Mouse (Mus musculus) right cerebral cortex, postnatal 25 days (tissue): ENCODE data around the gene Rtn2.
A peak's percentile ranks its signal among the peaks of the same experiment; 100 is the strongest.

Source experiments
- DNase-seq: peaks from one replicate; pipeline ENCODE4 v3.0.0; 2022

Gene Rtn2

DNA sequence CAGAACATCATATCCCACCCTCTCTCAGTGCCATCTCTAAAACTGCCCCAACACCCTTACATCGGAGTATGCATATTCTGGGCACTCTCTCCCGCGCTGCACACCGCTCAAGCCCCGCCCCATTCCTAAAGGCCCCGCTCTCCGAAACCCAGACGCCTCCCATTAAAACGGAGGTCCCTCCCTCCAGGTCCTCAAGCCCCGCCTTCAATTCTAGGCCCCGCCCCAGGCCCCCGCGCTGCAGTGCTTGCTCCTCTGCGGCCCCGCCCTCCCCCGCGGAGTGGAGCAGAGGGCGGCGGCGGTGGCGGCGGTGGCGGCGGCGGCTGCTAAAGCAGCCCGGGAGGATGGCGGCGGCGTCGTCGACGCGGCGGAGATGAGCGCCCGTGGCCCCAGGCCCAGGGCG lies at the start of gene Rtn2:
TSS of gene Rtn2 (plus strand) at position 240 of the 400 bp plus-strand sequence.
- peak; percentile 86 for DNase-seq

DNA sequence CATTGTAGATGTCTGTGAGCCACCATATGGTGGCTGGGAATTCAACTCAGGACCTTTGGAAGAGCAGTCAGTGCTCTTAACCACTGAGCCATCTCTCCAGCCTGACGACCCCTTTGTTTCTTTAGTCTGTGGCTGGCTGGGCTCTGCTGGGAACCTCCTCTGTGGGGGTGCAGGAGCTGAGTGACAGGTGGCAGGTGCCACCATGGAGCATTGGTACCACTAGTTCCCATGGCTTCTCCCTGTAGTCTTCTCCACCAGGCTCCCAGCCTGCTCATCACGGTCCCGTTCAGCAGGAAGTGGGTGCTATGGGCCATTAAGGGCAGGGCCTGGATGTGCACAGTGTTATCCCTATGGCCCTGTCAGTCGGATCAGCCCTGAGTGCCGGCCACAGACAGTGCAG lies 47.8 kb upstream of the Rtn2 start:
- DNase-seq = no peak

DNA sequence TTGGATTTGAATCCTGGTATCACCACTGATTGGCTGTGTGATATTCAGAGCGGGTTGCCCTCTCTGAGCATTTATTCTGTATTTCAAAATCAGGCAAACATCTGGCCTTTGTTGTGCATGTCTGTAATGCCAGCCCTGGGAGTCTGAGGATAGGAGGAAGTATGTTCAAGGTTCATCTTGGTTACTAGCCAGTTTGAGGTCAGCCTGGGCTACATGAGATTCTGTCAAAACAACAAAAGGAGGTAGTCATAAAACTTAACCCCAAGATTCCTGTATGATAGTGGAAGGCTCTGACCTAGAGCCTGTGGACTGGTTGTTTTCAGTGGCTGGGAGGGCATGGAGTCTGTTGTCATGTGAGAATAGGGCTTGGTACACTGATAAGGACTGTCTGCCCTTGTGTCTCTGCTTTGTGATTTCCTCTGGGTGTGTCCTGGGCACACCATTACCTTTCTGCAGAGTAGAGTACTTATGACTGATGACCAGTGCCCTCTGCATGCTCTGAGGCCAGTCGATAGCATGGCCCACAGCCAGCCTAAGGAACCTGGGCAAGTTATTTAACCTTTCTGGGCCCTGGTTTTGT lies 47.2 kb upstream of the Rtn2 start:
- no peak for DNase-seq

DNA sequence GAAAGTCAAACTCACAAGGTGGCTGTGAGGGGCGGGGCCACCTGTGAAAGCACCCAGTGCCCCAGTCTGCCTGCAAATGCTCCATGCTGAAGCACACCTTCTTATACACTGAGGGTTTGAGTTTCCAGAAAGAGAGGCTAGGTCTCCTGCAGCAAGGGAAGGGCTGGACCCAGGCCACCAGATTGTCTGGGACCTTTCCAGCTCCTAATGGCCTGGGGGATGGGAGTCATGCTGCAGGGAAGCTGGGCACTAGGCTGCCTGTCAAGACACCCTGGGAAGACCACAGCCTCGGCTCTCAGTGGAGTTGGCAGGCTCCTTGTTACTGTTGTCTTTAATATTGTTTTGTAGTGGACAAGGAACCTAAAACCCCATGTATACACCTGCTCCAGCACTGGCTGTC lies 46.0 kb upstream of the Rtn2 start:
- DNase-seq = no peak

DNA sequence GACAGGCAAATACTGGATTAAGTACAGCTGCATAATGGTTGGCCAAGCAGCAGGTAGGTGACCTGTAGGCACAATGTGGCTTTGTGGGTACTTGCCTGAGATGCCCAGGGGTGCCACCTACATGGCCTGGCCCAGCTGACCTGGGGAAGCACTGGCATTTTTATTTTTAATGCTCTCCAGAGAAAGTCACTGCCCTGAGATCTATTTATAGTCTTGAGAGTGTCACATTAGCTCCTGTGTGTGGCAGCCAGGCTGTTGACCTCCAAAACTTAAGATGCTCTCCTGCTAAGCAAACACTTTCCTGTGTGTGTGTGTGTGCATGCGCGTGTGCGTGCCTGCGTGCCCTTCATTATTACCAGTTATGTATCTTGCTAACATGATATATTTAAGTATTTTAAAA lies 44.1 kb upstream of the Rtn2 start:
- DNase-seq = no peak

- DNase-seq = peak; percentile 84
Observed at GRCm38 (mm10) chr7:19239423-19239822, 43.0 kb upstream of the Rtn2 start.

GRCm38 (mm10) chr7:19239986-19240385 lies 42.4 kb upstream of the Rtn2 start:
- no peak for DNase-seq

GRCm38 (mm10) chr7:19240905-19241463 lies 41.4 kb upstream of the Rtn2 start:
- DNase-seq = peak; percentile 46

- DNase-seq = no peak
Observed at GRCm38 (mm10) chr7:19242005-19242404, 40.4 kb upstream of the Rtn2 start.

GRCm38 (mm10) chr7:19243858-19244257 lies 38.6 kb upstream of the Rtn2 start:
- DNase-seq = no peak

GRCm38 (mm10) chr7:19245083-19245482 lies 37.3 kb upstream of the Rtn2 start:
- no peak for DNase-seq

- DNase-seq = no peak
Observed at GRCm38 (mm10) chr7:19246855-19247254, 35.6 kb upstream of the Rtn2 start.

GRCm38 (mm10) chr7:19247511-19247910 lies 34.9 kb upstream of the Rtn2 start:
- DNase-seq = no peak

- no peak for DNase-seq
Observed at GRCm38 (mm10) chr7:19252078-19252477, 30.3 kb upstream of the Rtn2 start.

DNA sequence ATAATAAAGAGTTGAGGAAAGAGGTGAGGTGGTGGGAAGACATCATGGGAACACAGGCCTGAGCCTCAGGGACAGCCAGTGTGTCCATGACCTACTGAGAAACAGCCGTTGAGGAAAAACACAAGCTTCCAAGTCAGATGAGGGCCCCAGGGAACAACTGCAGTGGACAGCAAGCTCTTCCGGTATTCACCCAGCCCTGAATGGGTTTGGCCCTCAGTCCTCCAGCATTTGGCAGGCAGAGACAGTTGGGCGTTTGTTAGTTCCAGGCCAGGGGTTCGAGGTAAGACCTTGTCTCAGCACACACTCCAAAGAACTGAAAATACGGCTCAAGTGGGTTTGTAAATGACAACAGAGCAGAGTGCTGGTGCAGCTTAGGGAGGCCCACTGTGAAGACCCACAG lies 29.0 kb upstream of the Rtn2 start:
- DNase-seq = no peak

DNA sequence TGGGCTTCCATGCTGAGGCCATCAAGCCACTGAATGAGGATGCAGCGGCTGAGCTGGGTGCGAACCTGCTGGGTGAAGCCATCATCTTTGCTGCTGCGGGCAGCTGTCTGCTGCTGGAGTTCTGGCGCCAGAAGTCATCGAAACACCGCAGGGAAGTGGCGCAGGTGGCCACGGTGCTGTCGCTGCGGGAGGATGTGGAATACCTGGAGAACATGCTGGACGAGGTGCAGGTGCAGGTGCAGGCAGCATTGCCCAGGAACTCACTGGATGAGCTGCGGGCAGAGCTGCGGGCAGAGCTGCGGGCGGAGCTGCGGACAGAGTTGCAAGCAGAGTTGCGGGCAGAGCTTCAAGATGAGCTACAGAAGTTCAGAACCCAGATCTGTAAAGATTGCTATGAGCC lies 27.0 kb upstream of the Rtn2 start:
- DNase-seq = no peak

DNA sequence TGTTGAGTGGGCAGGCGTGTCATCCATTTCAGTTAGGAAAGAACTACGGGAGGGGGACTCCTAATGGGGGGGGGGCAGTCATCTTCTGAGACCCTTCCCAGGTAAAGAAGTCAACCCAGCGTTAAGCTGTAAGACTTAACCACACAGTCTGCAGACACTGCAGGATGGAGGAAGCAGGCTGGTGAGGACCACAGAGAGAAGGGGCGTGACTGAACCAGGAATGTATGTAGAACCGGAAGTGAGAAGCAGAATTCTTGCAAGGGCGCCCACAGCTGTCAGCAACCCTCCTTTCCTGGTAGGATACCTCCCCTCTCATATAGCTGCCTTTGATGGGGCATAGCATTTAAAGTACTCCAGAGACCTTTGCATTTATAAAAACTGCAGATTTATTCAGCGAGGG lies 25.9 kb upstream of the Rtn2 start:
- no peak for DNase-seq

GRCm38 (mm10) chr7:19257390-19258022 lies 24.9 kb upstream of the Rtn2 start:
- DNase-seq = peak; percentile 35

- DNase-seq = no peak
Observed at GRCm38 (mm10) chr7:19258336-19258735, 24.1 kb upstream of the Rtn2 start.

- no peak for DNase-seq
Observed at GRCm38 (mm10) chr7:19265147-19265546, 17.3 kb upstream of the Rtn2 start.

DNA sequence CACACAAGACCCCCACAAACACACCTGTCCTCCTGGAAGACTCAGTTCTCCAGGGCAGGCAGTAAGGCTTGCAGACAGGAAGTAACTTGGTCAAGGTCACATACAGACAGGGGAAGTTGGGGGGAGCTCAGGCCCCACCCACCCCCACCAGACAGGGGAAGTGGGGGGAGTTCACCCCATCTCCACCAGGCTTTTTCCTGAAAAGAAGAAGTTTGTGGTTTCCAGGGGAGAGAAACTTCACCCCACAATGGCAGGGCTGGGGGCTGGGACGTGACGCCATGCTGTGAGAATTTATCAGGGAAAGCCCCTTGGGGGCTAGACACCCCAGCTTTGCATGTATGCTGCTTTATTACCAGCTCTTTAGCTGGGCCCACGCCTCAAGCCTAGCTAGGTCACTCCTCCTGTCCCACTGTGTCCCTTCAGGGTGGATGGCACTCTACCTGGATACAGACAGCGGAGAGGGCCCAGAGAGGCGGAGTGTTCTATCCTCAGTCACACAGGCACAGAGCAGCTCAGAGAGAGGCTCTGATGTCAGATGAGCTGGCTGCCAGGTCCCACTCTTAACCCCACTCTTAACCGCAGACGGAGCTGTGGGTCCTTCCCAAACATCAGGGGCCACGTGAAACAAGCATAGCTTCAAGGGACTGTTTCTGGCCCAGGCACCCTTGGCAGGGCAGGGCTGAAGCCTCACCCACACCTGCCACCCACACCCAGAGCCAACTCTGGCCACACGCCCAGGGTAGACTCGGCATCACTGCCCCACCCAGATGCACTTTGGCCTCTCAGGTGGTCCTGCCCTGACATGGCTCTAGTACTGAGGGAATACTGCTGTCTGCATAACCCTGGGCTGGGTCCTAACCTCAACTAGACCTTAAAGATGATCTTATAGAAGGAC lies 16.2 kb upstream of the Rtn2 start:
- DNase-seq = no peak

DNA sequence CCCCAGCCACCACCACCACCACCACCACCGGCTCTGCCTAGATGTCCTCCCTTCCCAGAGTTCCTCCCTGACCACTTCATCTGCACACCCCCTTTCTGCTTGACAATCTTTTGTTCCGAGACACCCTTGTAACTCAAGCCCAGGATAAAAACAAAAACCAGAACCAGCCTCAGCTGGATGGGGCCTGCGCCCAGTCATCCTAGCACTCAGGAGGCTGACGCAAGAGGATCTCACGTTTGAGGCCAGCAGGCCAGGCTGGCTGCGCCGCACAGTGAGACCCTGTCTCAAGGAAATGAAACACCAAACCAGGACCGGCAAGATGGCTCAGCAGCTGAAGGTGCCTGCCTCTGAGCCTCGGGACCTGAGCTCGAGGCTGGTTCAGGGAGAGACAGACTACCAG lies 15.4 kb upstream of the Rtn2 start:
- DNase-seq = no peak

- no peak for DNase-seq
Observed at GRCm38 (mm10) chr7:19268993-19269681, 13.3 kb upstream of the Rtn2 start.
